Mouse (Mus musculus) gastrocnemius, postnatal 25 days (tissue): ENCODE measurements around the gene Zfp202. TPM values are rescaled to one million over a fixed set of nuclear protein-coding genes. Genes with fewer than 3 reads are reported as not detected.
"Not testable (repeated sequence)": the region's sequence is repeated elsewhere in the genome, so short reads cannot be mapped to it uniquely, and the experiment has no call there.

Source experiments
- DNase-seq: peaks from one replicate; pipeline ENCODE4 v3.0.0; 2022
- long read RNA-seq, 2 experiments: library from polyadenylated mRNA; stranded (forward); transcript quantifications; one replicate each; pipeline ENCODE4 v2.0.0; 2021
- total RNA-seq, 2 experiments: library from RNA; stranded (reverse); gene quantifications; 1 replicate in 1 of 2; 2 replicates in 1 of 2; pipeline ENCODE4 v1.2.3; 2021

Zfp202 gene
- 1 to 10 TPM; 1.3 to 1.4 TPM for total RNA-seq
- long read RNA-seq, experiment 1, partial matches to known transcripts, result 1 of 1 reads
- long read RNA-seq, experiment 1, other reads (novel, unspliced or antisense), result 0 of 1 reads
- long read RNA-seq, experiment 2, partial matches to known transcripts, result 0 of 3 reads
- long read RNA-seq, experiment 2, other reads (novel, unspliced or antisense), result 1 of 3 reads

DNA sequence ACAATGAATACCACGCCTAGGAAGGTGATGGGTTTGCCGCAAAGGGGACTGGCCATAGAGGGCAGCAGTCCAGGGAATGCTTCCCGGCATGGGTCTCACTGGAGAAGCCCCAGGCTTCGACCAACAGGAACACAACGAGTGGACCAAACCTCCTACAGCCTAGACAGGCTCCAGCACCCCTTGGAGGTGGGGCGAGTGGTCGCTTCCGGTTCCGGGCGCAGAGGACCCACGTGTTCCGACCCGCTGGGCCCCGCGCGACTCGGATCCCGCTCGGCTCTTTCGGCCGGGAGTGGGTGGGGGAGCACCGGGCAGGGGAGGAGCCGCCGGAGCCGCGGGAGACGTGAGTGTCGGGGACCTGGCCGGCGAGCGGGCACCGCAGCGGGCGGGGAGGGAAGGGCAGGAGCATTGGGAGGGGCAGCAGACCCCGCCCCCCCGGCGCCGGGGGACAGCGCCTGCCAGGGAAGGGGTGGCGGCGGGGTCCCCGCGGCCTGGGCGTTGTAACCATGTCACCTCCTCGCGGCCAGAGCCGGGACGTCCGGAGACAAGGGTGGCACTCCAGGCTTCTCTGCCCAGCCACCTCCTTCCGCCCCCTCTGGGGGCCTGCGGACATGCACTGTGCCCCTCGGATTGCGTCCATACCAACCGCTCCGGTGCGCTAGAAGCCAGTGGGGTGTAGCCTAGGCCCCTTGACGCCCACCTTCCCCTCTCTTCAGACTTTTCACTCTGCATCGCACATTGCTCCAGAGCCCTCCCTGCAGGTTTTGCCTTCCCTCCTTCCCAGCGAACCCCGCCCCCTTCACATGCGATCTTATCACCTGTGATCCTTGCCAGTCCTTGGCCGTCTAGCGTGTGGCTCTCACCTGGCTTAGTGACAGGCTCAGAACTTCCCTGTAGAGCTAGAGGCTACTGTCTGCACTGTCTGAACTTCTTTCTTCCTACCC, at the start of gene Zfp202:
TSS of gene Zfp202 (plus strand) at position 219 of the 941 bp plus-strand sequence.
- peak; percentile 85 for DNase-seq

DNA sequence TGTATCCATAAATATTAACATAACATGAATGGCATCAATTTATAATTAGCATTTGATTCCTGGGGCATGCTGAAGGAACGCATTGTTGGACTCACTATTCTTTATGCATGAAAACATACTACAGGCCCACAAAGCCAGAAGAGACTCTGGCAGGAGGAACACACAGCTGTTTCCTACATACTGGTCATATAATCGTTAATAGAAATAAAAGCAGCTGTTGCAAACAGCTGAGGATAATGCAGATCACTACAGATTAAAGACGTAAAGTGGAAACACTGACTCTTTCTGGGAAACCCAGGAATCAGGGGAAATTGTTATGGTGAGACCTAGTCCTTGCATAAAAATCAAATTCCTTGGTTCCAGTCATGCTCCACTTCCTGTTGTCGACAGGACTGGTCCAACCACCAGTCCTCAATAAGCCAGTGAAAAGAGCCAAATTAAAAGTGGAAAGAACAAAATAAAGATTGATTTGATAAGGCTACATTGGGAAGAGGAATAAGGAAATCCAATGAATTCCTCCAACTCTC, 36.9 kb upstream of the Zfp202 start:
- no peak for DNase-seq

GRCm38 (mm10) chr9:40166446-40166845, 25.7 kb upstream of the Zfp202 start:
- DNase-seq, result peak; percentile 21

DNA sequence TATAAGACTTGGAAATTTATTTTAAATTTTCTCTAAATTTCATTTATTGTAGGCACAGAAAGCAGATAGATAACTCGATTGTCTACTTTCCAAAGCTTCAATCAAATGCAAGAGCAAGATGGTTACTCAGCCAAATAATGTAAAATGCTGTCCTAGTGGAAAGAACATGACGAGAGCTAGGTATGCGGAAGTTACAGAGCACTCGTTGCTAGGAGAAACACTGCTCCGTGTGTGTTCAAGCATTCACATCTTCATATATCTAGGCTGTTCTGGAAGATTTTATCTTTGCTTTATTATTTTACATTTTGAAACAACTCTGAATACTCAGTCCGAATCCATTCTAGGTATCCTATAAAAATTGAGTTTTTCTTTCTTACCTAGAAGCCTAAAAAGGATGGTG, 15.1 kb upstream of the Zfp202 start:
- DNase-seq, result no peak

DNA sequence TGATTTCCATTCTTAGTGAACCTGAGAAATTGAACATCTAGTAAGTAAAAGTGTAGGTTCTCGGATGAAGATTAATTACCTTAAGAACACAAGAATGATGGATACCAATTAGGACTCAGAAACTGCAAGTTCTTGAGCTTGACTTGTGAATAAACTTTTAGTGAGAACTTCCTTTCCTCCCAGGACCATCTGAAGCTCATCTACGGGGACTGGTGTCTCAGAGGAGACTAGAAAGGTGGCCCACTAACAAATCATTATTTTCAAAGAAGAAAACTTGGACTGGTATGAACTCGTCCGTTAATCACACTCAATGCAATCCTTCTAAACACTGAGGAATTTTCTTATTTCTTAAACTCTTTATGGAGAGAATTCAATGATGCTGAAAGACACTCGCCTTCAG, 11.5 kb upstream of the Zfp202 start, which contains the start of gene Olfr986:
TSS of gene Olfr986 (plus strand) at position 301 of the 400 bp plus-strand sequence.
- DNase-seq, result no peak

- not testable (repeated sequence) for DNase-seq
Observed at GRCm38 (mm10) chr9:40185166-40185565, 7.0 kb upstream of the Zfp202 start.

DNA sequence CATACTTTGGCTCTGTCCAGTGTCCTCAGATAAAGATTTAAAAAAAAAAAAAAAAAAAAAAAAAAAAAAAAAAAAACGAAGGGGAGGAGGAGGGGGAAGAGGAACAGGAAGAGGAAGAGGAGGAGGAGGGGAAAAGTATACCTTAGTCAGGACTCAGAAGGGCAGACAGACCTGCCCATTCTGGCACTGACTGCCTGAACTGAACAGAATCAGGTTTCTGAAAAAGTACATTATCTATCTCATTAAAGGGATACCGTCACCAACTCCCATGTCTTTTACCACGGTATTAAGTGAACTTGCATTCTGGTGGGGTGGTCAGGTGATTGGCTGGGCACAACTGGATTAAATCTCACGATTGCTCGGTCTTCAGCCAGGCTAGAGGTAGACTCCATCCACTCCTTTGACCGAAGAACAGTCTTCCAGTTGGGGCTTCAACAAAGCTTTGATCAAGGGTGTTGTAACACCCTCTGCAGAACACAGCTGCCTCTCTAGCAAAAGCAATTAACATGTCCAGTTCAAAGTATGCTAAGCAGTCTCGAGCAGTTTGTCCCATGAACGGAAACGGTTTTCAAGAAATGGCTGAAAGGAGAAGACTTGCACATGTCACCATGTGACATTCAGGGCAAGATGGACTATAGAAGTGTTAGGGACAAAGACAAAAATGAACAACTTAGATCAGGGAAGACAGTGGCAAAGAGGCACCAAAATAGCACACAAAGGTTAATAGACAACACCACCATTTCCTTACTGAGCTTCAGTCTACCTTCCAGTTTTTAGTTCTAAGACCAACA, 835 bp upstream of the Zfp202 start:
- no peak for DNase-seq

DNA sequence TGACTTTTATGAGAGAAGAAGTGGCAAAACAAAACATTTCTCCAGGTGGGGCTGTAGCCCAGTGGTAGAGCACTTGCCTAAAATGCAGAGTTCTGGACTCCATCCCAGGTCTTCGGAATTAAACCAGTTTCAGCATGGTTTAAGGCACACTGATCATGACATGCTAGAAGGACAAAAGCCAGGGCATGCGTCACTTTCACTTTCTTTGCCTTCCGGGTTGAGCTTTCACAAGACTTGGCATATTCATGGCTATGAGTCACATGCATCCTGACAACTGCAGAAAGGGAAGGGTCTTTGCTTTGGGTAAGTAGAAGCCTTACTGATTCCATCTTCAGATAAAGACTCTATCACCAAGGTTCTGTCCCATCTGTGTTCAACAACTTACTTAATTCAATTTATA, 3.9 kb downstream of the Zfp202 start:
- no peak for DNase-seq

DNA sequence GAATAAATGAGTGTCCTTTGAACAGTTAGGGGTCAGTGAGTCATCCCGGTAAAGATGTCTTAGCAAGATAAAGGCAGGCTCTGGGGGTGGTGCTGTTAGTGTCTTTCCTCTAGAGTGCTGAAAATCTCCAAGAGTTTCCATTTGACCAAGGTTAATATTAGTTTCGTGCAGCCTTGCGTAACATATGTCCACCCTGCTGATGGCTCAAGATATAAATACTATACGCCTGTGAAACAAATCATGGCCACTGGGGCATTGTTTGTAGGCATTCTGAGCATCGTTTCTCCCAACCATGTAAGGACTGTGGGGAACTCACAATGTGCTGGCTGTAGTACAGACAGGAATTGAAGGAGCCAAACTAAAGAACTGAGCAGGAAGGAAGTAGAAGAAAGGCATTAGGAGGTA, 14.4 kb downstream of the Zfp202 start:
- DNase-seq, result no peak

- DNase-seq, result no peak
Observed at GRCm38 (mm10) chr9:40210744-40211143, 18.6 kb downstream of the Zfp202 start.

DNA sequence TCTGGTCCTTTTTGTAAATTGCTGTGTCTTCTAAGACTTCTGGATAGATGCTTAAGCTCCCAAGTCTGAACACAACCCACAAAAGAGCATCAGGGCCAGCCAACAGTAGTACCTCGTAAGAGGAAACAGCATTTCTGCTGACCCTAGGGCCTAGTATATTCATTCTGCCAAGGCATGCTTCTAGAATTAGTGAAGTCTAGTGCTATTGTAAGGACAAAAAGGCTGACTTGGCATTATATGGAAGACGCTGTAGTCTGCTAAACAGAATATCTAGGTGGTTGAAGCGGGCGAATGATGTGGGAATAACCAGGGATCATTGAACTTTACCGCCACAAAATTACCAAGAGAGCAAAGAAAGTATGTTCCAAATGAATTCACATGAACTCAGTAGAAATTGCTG, 21.9 kb downstream of the Zfp202 start:
- DNase-seq, result no peak

- no peak for DNase-seq
Observed at GRCm38 (mm10) chr9:40216651-40217050, 24.5 kb downstream of the Zfp202 start.

GRCm38 (mm10) chr9:40224289-40224688, 32.2 kb downstream of the Zfp202 start:
- DNase-seq, result no peak

- no peak for DNase-seq
Observed at GRCm38 (mm10) chr9:40227874-40228789, 36.0 kb downstream of the Zfp202 start.

GRCm38 (mm10) chr9:40228804-40229331, 36.8 kb downstream of the Zfp202 start:
- no peak for DNase-seq

DNA sequence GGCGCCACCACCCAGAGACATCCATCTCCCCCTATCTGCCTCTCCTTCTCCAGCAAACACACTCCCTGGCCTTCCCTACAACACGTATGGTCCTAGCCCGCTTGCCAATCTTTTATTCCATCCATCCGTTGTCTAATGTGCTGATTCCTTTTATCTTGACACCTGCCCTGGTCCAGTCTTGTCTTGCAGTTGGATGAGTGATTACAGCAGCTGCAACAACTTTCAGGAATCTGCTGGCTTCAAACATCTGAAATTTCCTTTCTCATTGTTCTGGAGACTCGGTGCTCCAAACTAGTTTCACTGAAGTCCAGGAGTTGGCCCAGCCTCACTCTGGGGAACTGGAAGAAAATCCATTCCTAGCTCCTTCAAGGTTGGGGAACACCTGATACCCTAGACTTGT, 37.4 kb downstream of the Zfp202 start:
- DNase-seq, result no peak

GRCm38 (mm10) chr9:40231019-40231418, 38.9 kb downstream of the Zfp202 start:
- no peak for DNase-seq

DNA sequence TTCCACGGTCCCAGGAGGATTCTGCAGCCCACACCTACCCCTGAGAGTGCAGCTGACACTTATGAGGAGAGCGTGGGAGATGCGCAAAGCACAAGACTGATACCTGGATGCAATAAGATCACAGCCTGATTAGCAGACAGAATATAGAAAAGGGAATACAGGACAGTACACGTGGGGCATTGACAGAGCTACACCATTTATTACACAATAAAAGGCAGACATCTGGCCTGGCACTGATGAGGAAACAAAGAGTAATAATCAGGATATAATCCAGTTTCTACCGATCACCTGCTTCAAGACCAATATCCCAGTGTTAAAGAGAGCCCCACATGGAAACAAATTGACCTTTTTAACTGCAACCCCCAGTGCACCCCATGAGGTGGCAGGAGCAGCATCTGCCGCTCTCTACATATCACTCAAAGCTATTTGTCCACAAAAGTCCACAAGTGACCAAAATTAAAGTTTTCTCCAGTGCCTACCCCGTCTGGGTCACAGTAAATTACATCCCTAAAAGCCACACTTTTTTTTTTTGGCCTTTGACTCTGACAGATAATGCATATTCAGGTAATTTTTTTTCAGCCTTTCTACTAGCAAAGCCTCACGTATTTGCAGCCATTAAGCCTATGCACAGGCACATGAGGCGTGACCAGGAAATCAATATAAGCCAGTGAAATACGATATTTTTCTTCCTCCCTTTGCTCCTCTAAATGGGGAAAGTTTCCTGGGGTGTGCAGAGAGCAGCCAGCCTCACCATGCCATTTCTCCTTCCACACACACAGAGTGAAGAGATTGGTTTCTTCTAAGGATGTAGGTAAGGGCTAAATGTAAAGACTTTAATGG, 42.3 kb downstream of the Zfp202 start:
- no peak for DNase-seq

- no peak for DNase-seq
Observed at GRCm38 (mm10) chr9:40235220-40235619, 43.1 kb downstream of the Zfp202 start.

- no peak for DNase-seq
Observed at GRCm38 (mm10) chr9:40239749-40240148, 47.6 kb downstream of the Zfp202 start.
